Mouse (Mus musculus) hindbrain, embryonic 12.5 days (tissue): Measurements from ENCODE around the gene Sft2d2. TPM values are rescaled to one million over a fixed set of nuclear protein-coding genes. Genes with fewer than 3 reads are reported as not detected.
A peak's percentile ranks its signal among the peaks of the same experiment; 100 is the strongest.

Experiments
- ATAC-seq: fragments of 200-750 bp; cut with Nextera tagmentation; 2 replicates; pipeline ENCODE4 v1.8.0; 2017; ENCODE audit warnings: moderate TSS enrichment; ENCODE audit not compliant: low FRiP score
- H3K27ac ChIP-seq: fragments of 300-500 bp; sonication (generic); 2 replicates; pipeline ENCODE4 v1.5.1; 2016; ENCODE audit warnings: mild to moderate bottlenecking
- H3K27me3 ChIP-seq: fragments of 300-500 bp; sonication (generic); 2 replicates; pipeline ENCODE4 v1.6.1; 2016; ENCODE audit warnings: mild to moderate bottlenecking
- H3K36me3 ChIP-seq: fragments of 300-500 bp; sonication (generic); 2 replicates; pipeline ENCODE4 v1.6.1; 2016; ENCODE audit warnings: mild to moderate bottlenecking
- H3K4me1 ChIP-seq: fragments of 300-500 bp; sonication (generic); 2 replicates; pipeline ENCODE4 v1.6.1; 2016
- H3K4me2 ChIP-seq: fragments of 300-500 bp; sonication (generic); replicated peaks from 2 replicates; pipeline ENCODE4 v1.6.1; 2016; ENCODE audit warnings: mild to moderate bottlenecking
- H3K4me3 ChIP-seq: fragments of 300-500 bp; sonication (generic); 2 replicates; pipeline ENCODE4 v1.5.1; 2016; ENCODE audit warnings: mild to moderate bottlenecking
- H3K9ac ChIP-seq: fragments of 300-500 bp; sonication (generic); 2 replicates; pipeline ENCODE4 v1.6.1; 2016; ENCODE audit warnings: mild to moderate bottlenecking, moderate library complexity
- H3K9me3 ChIP-seq: fragments of 300-500 bp; sonication (generic); replicated peaks from 2 replicates; pipeline ENCODE4 v1.6.1; 2016; ENCODE audit warnings: mild to moderate bottlenecking
- WGBS: fragments of 180-500 bp; shearing (Covaris S2); methylation state at CpG from one replicate; pipeline ENCODE4 v1.1.7; 2016; 5-methylcytosine and 5-hydroxymethylcytosine counted together
- polyA plus RNA-seq: library from polyadenylated mRNA; unstranded; fragments of >200 nt; fragmentation: Nextera tagmentation; extraction: Ambion mirVana; gene quantifications from 2 replicates; pipeline ENCODE4 v1.2.1, GENCODE M21; 2016

Gene Sft2d2
- polyA plus RNA-seq, 1 experiment from 2014 or later, result 14.4 TPM

DNA sequence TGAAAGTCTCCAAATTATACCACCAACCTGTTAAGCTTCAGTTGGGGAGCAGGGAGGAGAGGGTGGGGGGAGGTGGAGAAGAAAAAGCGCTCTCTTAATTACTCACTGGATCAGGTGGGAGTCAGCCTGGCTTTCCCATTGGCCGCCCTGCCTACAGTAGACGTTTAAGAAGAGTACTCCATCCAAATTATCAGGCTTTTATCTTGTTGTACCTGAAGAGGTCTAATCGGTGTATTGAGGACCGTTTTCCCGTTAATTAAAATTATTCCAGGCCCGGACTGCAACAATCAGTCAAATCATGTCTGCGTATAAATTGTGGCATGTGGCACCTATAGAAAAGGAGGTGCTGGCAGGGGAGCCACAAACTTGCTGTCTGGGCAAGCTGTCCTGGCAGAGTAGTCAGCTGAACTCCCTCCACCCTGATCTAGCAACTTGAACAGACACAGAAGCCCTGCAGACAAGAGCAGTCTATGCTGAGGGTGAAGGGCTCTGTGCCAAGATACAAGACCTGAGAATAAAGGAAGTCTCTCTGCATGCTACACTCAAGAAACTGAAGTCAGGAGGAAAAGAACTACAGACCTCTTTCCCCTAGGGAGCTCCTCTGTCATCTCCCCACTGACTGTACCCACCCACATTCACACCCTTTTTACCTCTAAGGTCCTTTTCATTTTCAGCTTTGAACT is 33.4 kb downstream of the Sft2d2 start, which contains the start of gene Tbx19:
Gene Tbx19, minus strand, starts transcription at position 51 of the 683 bp plus-strand sequence.
- ATAC-seq, result no peak
- 89% methylated on average over 8 of the region's 8 CpGs for WGBS
- H3K4me2 ChIP-seq, result no peak within 1 kb of the TSS

DNA sequence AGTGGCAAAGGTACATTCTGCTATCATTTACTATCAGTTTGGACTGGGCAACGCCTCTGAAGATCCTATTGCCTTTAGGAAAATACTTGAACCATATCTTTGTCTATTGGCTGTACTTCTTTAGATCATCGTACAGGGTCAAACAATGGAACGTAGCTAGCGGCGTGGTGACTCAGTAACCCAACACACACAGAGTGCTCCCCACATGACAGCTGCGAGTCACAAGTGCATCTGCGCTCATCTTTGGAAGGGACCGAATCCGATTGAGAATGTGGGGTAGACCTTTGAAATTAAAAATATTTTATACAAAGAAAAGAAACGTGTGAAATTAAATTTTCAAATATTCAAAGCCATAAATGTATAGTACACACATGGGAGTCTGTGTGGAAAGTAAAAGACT is 35.4 kb downstream of the Sft2d2 start:
- no peak overlapping the region for H3K4me3 ChIP-seq
- no peaks in the 10 kb centered on the region for H3K36me3 ChIP-seq
- no peak for ATAC-seq
- no peak overlapping the region for H3K9ac ChIP-seq
- H3K4me1 ChIP-seq, result no peaks in the 10 kb centered on the region
- no peak overlapping the region for H3K27ac ChIP-seq
- no peaks in the 10 kb centered on the region for H3K27me3 ChIP-seq
- H3K9me3 ChIP-seq, result no peaks in the 10 kb centered on the region
- 79% methylated on average over 10 of the region's 10 CpGs for WGBS
- no peak overlapping the region for H3K4me2 ChIP-seq

More for the DNA sequence above, 33.4 kb downstream of the Sft2d2 start, which contains the start of gene Tbx19:
- Histone ChIP-seq H3K27ac (no peak within 1 kb of the TSS), H3K4me3 (no peak within 1 kb of the TSS), H3K9me3 (no peaks in the 10 kb centered on the region), H3K4me1 (no peaks in the 10 kb centered on the region), H3K27me3 (no peaks in the 10 kb centered on the region), H3K36me3 (no peaks in the 10 kb centered on the region), H3K9ac (no peak within 1 kb of the TSS)

DNA sequence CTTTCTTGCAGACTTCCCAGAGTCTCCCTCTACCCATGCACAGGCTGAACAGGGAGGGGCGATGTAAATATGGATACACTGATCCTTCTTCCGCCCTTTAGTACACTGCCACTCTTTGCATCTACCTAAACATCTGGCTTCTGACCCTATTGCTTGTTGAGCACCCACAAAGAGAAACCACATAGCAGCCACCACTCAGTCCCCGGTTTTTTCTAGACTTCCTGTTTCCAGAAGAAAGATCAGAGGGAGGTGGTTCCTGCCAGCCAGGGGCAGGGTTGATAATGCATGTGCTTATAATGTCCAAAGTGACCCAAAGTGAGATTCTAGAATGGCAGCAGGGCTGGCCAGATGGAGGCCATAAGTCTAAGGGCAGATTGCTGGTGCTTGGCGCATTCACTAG is 40.1 kb downstream of the Sft2d2 start:
- no peaks in the 10 kb centered on the region for H3K27me3 ChIP-seq
- H3K36me3 ChIP-seq, result no peaks in the 10 kb centered on the region
- ATAC-seq, result no peak
- H3K4me3 ChIP-seq, result no peak overlapping the region
- H3K4me2 ChIP-seq, result no peak overlapping the region
- WGBS, result 88% methylated on average over 4 of the region's 4 CpGs
- H3K4me1 ChIP-seq, result no peaks in the 10 kb centered on the region
- no peaks in the 10 kb centered on the region for H3K9me3 ChIP-seq
- no peak overlapping the region for H3K9ac ChIP-seq
- H3K27ac ChIP-seq, result no peak overlapping the region

DNA sequence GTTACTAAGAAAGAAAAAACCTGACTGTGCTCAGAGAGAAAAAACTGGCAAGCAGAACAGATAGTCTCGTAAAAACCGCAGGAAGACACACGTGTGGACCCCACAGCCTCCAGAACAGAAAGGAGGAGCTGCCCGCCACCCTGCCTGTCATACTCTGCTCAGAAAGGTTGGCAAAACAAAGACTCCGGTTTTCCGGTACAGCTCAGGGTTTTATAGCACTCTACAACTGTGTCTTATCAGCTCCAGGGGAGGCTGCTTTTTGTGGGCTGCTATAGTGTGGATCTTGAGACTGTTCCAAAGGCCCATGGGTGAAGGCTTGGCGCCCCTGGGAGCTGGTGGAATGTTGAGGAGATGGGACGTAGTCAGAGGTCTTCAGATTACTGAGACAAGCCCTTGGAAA is 43.0 kb downstream of the Sft2d2 start:
- ATAC-seq, result no peak
- Histone ChIP-seq H3K4me2 (no peak overlapping the region), H3K4me1 (no peaks in the 10 kb centered on the region), H3K9me3 (no peaks in the 10 kb centered on the region), H3K9ac (no peak overlapping the region), H3K36me3 (no peaks in the 10 kb centered on the region), H3K4me3 (no peak overlapping the region), H3K27me3 (no peaks in the 10 kb centered on the region), H3K27ac (no peak overlapping the region)
- WGBS, result 76% methylated on average over 8 of the region's 8 CpGs

- no peaks in the 10 kb centered on the region for H3K4me1 ChIP-seq
- H3K36me3 ChIP-seq, result no peaks in the 10 kb centered on the region
- no peak overlapping the region for H3K4me3 ChIP-seq
- H3K27me3 ChIP-seq, result no peaks in the 10 kb centered on the region
- H3K27ac ChIP-seq, result no peak overlapping the region
- no peak overlapping the region for H3K9ac ChIP-seq
- H3K4me2 ChIP-seq, result no peak overlapping the region
- no peaks in the 10 kb centered on the region for H3K9me3 ChIP-seq
- 81% methylated on average over 12 of the region's 12 CpGs for WGBS
- no peak for ATAC-seq
Observed at GRCm38 (mm10) chr1:165142343-165142916, 51.8 kb downstream of the Sft2d2 start.

DNA sequence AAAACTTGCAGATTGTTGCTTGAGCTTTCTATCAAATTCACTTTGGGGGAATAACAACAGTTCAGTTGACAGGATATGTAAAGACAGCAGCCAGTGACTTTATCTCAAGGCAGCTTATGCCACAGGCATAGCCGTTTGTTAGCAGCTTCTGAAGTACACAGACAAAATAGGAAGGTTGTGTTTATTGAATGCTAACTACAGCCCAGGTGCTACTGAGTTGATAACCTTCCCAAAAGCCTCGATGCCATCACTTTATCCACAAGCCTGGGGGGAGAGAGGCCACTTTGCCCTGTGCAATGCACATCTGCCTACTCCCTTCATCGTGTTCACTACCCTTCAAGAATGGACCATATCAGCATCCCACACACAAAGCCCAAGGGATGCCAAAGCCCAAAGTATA is 54.0 kb downstream of the Sft2d2 start:
- H3K27ac ChIP-seq, result no peak overlapping the region
- WGBS, result 91% methylated on average over 3 of the region's 3 CpGs
- H3K9me3 ChIP-seq, result no peaks in the 10 kb centered on the region
- no peak overlapping the region for H3K9ac ChIP-seq
- no peak for ATAC-seq
- no peaks in the 10 kb centered on the region for H3K4me1 ChIP-seq
- no peaks in the 10 kb centered on the region for H3K36me3 ChIP-seq
- H3K4me2 ChIP-seq, result no peak overlapping the region
- no peaks in the 10 kb centered on the region for H3K27me3 ChIP-seq
- no peak overlapping the region for H3K4me3 ChIP-seq

- 80% methylated on average over 2 of the region's 2 CpGs for WGBS
- no peak overlapping the region for H3K4me3 ChIP-seq
- no peak for ATAC-seq
Observed at GRCm38 (mm10) chr1:165133858-165134257, 60.4 kb downstream of the Sft2d2 start.

GRCm38 (mm10) chr1:165133279-165133678 is 61.0 kb downstream of the Sft2d2 start:
- no peak overlapping the region for H3K4me3 ChIP-seq
- no peaks in the 10 kb centered on the region for H3K4me1 ChIP-seq
- H3K36me3 ChIP-seq, result no peaks in the 10 kb centered on the region
- ATAC-seq, result no peak
- H3K9me3 ChIP-seq, result no peaks in the 10 kb centered on the region
- no peak overlapping the region for H3K9ac ChIP-seq
- no peak overlapping the region for H3K4me2 ChIP-seq
- no peaks in the 10 kb centered on the region for H3K27me3 ChIP-seq
- no peak overlapping the region for H3K27ac ChIP-seq
- 74% methylated on average over 5 of the region's 5 CpGs for WGBS

More at GRCm38 (mm10) chr1:165133858-165134257, 60.4 kb downstream of the Sft2d2 start:
- Histone ChIP-seq H3K27ac (no peak overlapping the region), H3K36me3 (no peaks in the 10 kb centered on the region), H3K9ac (no peak overlapping the region), H3K4me2 (no peak overlapping the region), H3K9me3 (no peaks in the 10 kb centered on the region), H3K27me3 (no peaks in the 10 kb centered on the region), H3K4me1 (no peaks in the 10 kb centered on the region)

- Histone ChIP-seq H3K27me3 (no peaks in the 10 kb centered on the region), H3K4me1 (no peaks in the 10 kb centered on the region)
Observed at GRCm38 (mm10) chr1:165132187-165132877, 61.9 kb downstream of the Sft2d2 start.

DNA sequence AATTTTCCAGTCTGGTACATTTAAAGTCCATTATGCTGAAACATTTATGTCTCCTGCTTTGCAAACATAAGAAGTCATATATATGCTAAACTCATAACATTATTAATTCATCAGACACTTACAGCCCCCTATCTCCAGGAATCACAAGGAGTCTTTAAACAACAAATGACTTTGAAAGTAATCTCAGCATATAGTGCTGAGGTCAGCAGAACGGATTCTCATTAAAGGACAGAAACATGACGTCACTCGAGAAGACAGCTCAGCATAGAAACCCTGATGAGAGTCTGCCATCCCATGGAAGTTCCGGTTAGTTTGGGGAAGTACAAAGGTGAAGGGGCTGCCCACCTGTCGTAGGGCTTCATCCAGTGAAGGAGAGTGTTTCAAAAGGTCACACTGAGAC is 64.7 kb downstream of the Sft2d2 start:
- Histone ChIP-seq H3K27me3 (no peaks in the 10 kb centered on the region), H3K36me3 (no peaks in the 10 kb centered on the region), H3K9me3 (no peaks in the 10 kb centered on the region), H3K27ac (no peak overlapping the region), H3K4me1 (no peaks in the 10 kb centered on the region), H3K9ac (no peak overlapping the region), H3K4me2 (no peak overlapping the region), H3K4me3 (no peak overlapping the region)
- no peak for ATAC-seq
- 74% methylated on average over 5 of the region's 5 CpGs for whole genome bisulfite sequencing

More at GRCm38 (mm10) chr1:165132187-165132877, 61.9 kb downstream of the Sft2d2 start:
- H3K9me3 ChIP-seq, result no peaks in the 10 kb centered on the region
- no peaks in the 10 kb centered on the region for H3K36me3 ChIP-seq
- no peak overlapping the region for H3K9ac ChIP-seq
- WGBS, result 77% methylated on average over 14 of the region's 14 CpGs
- H3K4me3 ChIP-seq, result no peak overlapping the region
- peak; percentile 54; the same call in 1 of the 2 replicates for ATAC-seq
- H3K4me2 ChIP-seq, result no peak overlapping the region
- H3K27ac ChIP-seq, result no peak overlapping the region
